Mouse (Mus musculus) brain, embryonic 14.5 days (tissue): ENCODE results near the gene Tsfm.

Source experiments
- CTCF ChIP-seq: fragments of 200-500 bp; IDR thresholded peaks from 2 replicates; pipeline ENCODE4 v1.5.1; 2012; ENCODE audit warnings: inconsistent platforms, mild to moderate bottlenecking, moderate library complexity, borderline replicate concordance; ENCODE audit not compliant: insufficient read depth, insufficient read length; ENCODE audit errors: extremely low read depth
- POLR2A ChIP-seq: fragments of 200-500 bp; IDR thresholded peaks from 2 replicates; pipeline ENCODE4 v1.6.1; 2012; ENCODE audit warnings: mild to moderate bottlenecking, inconsistent platforms, borderline replicate concordance; ENCODE audit not compliant: poor library complexity, insufficient read depth, insufficient read length, severe bottlenecking; ENCODE audit errors: extremely low read depth

- TF ChIP-seq CTCF (no peak), POLR2A (no peak)
Measured at GRCm38 (mm10) chr10:126991676-126992075, 39.0 kb downstream of the Tsfm start.
